Mouse (Mus musculus): ENCODE data around the gene Gm9844.

- TF ChIP-seq GATA1 (IDR thresholded peaks at IDR 0.05; ENCODE audit: borderline replicate concordance, low read length), result no peak
- no peak for TF ChIP-seq FLI1 (IDR thresholded peaks at IDR 0.05; ENCODE audit: low read length)
Measured at GRCm38 (mm10) chr7:24906551-24906950, 44.5 kb downstream of the Gm9844 start.

Measured in megakaryocyte, embryonic 14.5 days (primary cell).